Mouse (Mus musculus): ENCODE data around the gene Mta1. TPM values are rescaled to one million over a fixed set of nuclear protein-coding genes. Genes with fewer than 3 reads are reported as not detected.
A peak's percentile ranks its signal among the peaks of the same experiment; 100 is the strongest.

Gene Mta1
- polyA plus RNA-seq (2015; fragmentation: Nextera tagmentation; extraction: Ambion mirVana): 17.2 and 17.4 TPM in 2 replicates

DNA sequence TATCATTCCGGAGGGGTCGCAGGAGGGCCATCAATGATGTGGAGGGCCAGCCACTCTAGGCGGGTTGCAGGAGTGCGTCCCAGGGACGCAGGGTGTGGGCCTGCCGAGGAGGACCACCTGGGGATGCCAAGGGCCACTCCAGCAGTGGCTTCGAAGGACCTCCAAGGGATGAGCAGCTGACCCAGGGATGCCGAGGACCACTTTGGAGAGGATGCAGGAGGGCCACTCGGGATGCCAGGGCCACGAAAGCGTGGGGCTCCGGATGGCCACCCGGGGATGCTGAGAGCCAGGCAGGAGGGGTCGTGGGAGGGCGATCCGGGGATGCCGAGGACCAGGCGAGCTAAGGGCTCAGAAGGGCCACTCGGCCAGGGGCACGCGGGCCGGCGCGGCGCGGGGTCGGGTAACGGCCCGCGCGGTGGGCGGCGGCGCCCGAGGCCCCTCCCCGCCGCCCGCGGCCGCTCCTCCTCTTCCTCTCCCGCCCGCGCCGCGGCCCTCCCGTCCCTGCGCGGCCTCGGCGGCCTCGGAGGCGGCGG, at the start of gene Mta1:
Mta1 (plus strand) TSS at position 530 of the 533 bp plus-strand sequence.
- peak within 1 kb of the TSS; percentile 99 for H3K9ac ChIP-seq (replicated peaks)
- H3K36me3 ChIP-seq: no peaks in the 10 kb centered on the region
- peak within 1 kb of the TSS; percentile 93 for H3K4me2 ChIP-seq (replicated peaks)
- H3K4me1 ChIP-seq (replicated peaks): peaks cover 44% of the 10 kb centered on the region
- H3K9me3 ChIP-seq: no peaks in the 10 kb centered on the region
- peak within 1 kb of the TSS; percentile 84 for H3K27ac ChIP-seq
- H3K27me3 ChIP-seq: no peaks in the 10 kb centered on the region
- 2% methylated on average over 26 of the region's 53 CpGs for WGBS
- ATAC-seq: peak; percentile 78
- H3K4me3 ChIP-seq (replicated peaks): peak within 1 kb of the TSS; percentile 96

DNA sequence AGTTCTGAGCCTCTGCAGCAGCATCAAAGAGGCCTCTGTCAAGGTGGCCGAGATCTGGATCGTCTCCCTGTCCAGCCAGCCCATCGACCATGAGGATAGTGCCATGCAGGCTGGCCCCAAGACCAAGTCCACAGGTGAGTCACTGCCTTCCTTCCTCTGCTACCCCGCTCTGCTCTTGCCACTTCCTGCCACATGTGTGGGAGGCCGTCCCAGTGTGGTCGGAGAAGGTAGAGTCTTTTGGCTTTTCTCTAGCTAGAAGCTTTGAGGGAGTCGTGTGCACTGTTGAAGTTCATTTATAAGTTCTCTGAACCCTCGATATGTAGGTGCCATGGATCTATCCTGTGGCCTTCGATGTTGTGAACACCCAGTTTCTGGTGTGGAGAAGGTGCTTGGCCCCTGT, 48.2 kb upstream of the Mta1 start:
- H3K9ac ChIP-seq (replicated peaks): no peak overlapping the region; the same call in 1 of the 2 replicates
- no peaks in the 10 kb centered on the region for H3K27me3 ChIP-seq
- 95% methylated on average over 9 of the region's 9 CpGs for WGBS
- H3K9me3 ChIP-seq: no peaks in the 10 kb centered on the region
- no peaks in the 10 kb centered on the region for H3K4me1 ChIP-seq (replicated peaks)
- H3K36me3 ChIP-seq: peaks cover 91% of the 10 kb centered on the region
- H3K4me3 ChIP-seq (replicated peaks): no peak overlapping the region
- H3K27ac ChIP-seq: no peak overlapping the region
- H3K4me2 ChIP-seq (replicated peaks): no peak overlapping the region
- ATAC-seq: no peak

DNA sequence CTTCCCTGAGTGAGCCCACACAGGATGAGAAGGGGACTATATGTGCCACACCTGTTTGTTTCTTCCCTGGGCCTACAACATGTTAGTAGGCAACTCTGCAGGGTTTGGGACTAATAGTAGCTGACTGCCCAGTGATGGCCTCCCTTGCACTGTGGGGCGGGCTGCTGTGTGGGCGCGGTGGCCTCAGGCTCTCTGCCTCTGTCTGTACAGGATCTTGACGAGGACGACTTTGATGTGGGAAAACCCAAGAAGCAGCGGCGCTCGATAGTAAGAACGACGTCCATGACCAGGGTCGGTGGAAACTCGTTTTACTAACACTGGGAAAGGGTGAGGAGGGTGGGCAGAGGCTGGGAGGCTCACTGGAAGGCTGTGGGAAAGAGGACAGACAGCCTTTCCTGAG, 47.4 kb upstream of the Mta1 start:
- Histone ChIP-seq H3K27me3 (no peaks in the 10 kb centered on the region), H3K9ac (replicated peaks) (no peak overlapping the region), H3K27ac (no peak overlapping the region), H3K36me3 (peaks cover 94% of the 10 kb centered on the region), H3K4me3 (replicated peaks) (no peak overlapping the region), H3K4me2 (replicated peaks) (no peak overlapping the region), H3K4me1 (replicated peaks) (no peaks in the 10 kb centered on the region), H3K9me3 (no peaks in the 10 kb centered on the region)
- 91% methylated on average over 12 of the region's 12 CpGs for WGBS
- no peak for ATAC-seq

DNA sequence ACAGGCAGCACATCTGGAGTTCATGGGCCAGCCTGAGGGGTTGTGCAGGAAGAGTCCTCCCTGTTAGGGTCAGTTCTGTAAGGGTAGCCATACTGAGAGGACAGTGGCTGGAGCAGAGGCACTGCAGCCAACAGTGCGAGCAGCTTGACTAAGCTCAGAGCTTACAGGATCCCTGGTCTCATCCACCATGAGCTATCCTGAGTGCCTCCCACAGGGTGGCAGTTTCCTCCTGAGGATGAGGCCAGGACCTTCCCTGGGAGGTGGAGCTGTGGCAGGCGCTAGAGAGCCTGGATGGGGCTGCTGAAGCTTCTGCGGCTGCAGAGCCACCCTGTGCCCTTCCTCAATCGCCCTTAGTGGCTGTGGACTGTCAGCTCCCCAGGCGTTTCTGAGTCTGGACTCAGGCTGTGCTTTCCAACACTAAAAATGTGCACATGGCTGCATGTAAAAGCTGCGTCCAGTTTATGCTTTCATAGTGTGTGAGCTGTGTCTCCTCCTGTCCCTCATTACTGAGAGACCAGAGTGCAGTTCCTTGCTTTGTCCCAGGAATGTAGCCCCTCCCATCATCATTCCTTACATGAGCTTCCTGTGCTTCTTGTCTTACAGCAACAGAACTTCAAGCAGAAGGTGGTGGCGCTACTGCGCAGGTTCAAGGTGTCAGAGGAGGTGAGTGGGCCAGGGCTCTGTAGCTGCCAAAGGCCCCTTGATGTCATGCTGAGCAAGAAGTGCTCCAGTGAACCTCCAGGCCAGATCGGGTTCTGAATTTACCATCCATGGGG, 46.3 kb upstream of the Mta1 start:
- no peak overlapping the region for H3K9ac ChIP-seq (replicated peaks)
- H3K4me3 ChIP-seq (replicated peaks): no peak overlapping the region
- no peaks in the 10 kb centered on the region for H3K9me3 ChIP-seq
- H3K4me1 ChIP-seq (replicated peaks): no peaks in the 10 kb centered on the region
- no peaks in the 10 kb centered on the region for H3K27me3 ChIP-seq
- no peak overlapping the region for H3K4me2 ChIP-seq (replicated peaks)
- H3K36me3 ChIP-seq: peaks cover 95% of the 10 kb centered on the region
- H3K27ac ChIP-seq: no peak overlapping the region
- no peak for ATAC-seq
- 73% methylated on average over 9 of the region's 9 CpGs for WGBS

DNA sequence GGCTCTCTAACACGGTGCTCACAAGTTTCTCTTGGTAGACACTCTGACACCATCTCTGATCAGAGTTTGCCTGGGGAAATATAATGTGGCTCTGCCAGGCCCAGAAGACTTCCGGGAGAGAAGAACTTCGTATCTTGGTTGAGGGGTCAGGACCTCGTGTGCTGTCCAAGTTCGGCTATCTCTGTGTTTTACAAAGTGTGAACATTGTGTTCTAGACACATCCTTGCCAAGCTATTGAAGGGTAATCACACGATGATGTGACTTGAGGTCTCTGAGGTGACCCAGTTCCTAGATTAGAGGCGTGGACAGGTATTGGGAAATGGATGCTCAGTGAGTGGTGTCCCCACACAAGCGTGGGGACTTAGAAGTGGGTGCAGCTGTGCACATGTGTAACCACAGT, 42.0 kb upstream of the Mta1 start:
- H3K4me3 ChIP-seq (replicated peaks): no peak overlapping the region
- 93% methylated on average over 8 of the region's 8 CpGs for WGBS
- H3K27me3 ChIP-seq: no peaks in the 10 kb centered on the region
- no peak for ATAC-seq
- H3K9ac ChIP-seq (replicated peaks): no peak overlapping the region
- H3K4me1 ChIP-seq (replicated peaks): no peaks in the 10 kb centered on the region
- H3K27ac ChIP-seq: no peak overlapping the region
- H3K4me2 ChIP-seq (replicated peaks): no peak overlapping the region
- peaks cover 97% of the 10 kb centered on the region for H3K36me3 ChIP-seq
- no peaks in the 10 kb centered on the region for H3K9me3 ChIP-seq

DNA sequence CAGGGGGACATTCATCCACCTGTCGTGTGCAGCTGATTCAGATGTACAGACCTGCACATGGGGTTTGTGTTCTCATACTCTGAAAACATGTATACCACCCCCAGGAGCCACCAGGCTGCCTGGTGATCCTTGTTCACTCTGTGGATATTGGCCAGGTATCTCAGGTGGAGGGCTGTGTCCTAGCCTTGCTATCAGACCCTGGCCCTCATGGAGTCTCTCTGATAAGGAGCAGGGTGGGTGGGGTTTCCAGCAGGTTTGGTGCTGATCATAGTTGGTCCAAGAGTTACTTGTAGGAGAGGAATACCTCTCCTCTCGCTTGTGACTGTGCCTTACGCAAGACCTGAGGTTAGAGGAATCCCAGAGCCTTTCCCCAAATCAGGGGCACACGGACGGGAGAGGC, 37.9 kb upstream of the Mta1 start:
- H3K4me2 ChIP-seq (replicated peaks): no peak overlapping the region
- 92% methylated on average over 5 of the region's 5 CpGs for WGBS
- ATAC-seq: no peak
- H3K27ac ChIP-seq: no peak overlapping the region
- peaks cover 100% of the 10 kb centered on the region for H3K36me3 ChIP-seq
- H3K9me3 ChIP-seq: no peaks in the 10 kb centered on the region
- no peaks in the 10 kb centered on the region for H3K27me3 ChIP-seq
- H3K9ac ChIP-seq (replicated peaks): no peak overlapping the region
- H3K4me3 ChIP-seq (replicated peaks): no peak overlapping the region
- no peaks in the 10 kb centered on the region for H3K4me1 ChIP-seq (replicated peaks)

DNA sequence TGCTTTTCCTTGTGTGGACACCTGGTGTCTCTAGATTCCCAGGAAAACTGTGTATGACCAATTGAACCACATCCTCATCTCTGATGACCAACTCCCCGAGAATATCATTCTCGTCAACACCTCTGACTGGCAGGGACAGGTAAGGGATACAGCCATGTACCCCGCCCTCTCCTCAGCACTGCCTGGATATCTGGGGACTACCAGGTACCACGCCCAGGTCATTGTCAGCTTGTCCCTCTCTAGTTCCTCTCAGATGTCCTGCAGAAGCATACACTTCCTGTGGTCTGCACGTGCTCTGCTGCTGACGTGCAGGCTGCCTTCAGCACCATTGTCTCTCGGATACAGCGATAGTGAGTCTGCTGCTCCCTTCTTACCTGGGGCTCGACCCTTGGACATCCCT, 36.5 kb upstream of the Mta1 start:
- ATAC-seq: no peak
- Histone ChIP-seq H3K4me2 (replicated peaks) (no peak overlapping the region), H3K4me3 (replicated peaks) (no peak overlapping the region), H3K9ac (replicated peaks) (no peak overlapping the region), H3K27ac (no peak overlapping the region), H3K9me3 (no peaks in the 10 kb centered on the region), H3K36me3 (peaks cover 99% of the 10 kb centered on the region), H3K27me3 (no peaks in the 10 kb centered on the region), H3K4me1 (replicated peaks) (no peaks in the 10 kb centered on the region)
- 93% methylated on average over 9 of the region's 9 CpGs for WGBS

DNA sequence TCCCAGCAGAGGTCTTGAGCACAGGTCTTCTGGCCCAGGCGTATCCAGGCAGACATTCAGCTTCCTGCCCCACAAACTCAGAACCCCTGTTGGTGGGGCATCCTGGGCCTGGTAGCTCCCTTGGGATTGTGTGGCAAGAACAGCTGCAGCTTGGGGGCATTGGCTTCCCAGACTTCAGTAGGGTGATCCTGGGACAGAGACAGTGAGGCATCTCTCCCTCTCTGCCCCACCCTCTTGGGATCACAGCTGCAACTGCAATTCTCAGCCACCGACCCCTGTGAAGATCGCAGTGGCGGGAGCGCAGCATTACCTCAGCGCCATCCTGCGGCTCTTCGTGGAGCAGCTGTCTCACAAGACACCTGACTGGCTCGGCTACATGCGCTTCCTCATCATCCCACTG, 35.9 kb upstream of the Mta1 start:
- Histone ChIP-seq H3K4me1 (replicated peaks) (no peaks in the 10 kb centered on the region), H3K9ac (replicated peaks) (no peak overlapping the region), H3K4me3 (replicated peaks) (no peak overlapping the region), H3K4me2 (replicated peaks) (no peak overlapping the region), H3K9me3 (no peaks in the 10 kb centered on the region), H3K36me3 (peaks cover 99% of the 10 kb centered on the region), H3K27ac (no peak overlapping the region), H3K27me3 (no peaks in the 10 kb centered on the region)
- no peak for ATAC-seq
- 81% methylated on average over 10 of the region's 10 CpGs for WGBS

DNA sequence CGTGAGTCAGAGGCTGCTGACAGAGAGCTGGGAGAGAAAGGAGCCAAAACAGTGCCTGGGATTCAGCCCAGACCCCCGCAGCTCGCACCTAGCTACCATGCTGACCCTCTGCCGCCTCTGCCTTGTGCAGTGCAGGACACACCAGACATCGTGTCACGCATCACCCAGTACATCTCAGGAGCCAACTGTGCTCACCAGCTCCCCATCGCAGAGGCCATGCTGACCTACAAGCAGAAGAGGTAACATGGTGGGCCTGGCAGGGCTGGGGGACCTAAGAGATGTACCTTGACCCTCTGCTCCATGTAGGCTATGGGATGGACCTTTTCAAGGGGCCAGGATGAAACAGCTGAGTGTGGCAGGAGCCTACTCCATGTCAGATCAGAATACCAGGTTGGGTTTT, 34.4 kb upstream of the Mta1 start:
- Histone ChIP-seq H3K4me3 (replicated peaks) (no peak overlapping the region), H3K27me3 (no peaks in the 10 kb centered on the region), H3K4me2 (replicated peaks) (no peak overlapping the region), H3K4me1 (replicated peaks) (no peaks in the 10 kb centered on the region), H3K9ac (replicated peaks) (no peak overlapping the region), H3K27ac (no peak overlapping the region), H3K36me3 (peaks cover 99% of the 10 kb centered on the region), H3K9me3 (no peaks in the 10 kb centered on the region)
- WGBS: 96% methylated on average over 7 of the region's 7 CpGs
- no peak for ATAC-seq

DNA sequence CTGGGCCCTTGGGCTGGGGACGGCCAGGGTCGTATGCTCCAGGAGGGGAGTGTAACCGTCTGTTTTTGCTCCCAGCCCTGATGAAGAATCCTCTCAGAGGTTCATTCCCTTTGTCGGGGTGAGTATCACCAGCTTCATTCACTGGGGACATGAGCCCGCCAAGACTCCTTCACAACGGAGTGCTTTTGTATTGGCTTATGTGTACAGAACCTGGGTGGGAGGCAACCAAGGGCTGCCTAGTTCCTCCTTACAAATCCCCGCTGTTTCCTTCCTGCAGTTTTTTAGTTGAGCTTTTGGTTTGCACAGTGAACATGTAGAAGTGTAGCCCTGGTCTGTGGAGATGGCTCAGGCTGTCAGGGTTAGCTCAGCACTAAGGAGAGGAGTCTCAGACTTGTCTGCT, 30.1 kb upstream of the Mta1 start:
- no peaks in the 10 kb centered on the region for H3K27me3 ChIP-seq
- H3K9ac ChIP-seq (replicated peaks): no peak overlapping the region
- ATAC-seq: no peak
- H3K27ac ChIP-seq: no peak overlapping the region
- no peaks in the 10 kb centered on the region for H3K9me3 ChIP-seq
- H3K4me1 ChIP-seq (replicated peaks): no peaks in the 10 kb centered on the region
- H3K4me3 ChIP-seq (replicated peaks): no peak overlapping the region
- peaks cover 91% of the 10 kb centered on the region for H3K36me3 ChIP-seq
- no peak overlapping the region for H3K4me2 ChIP-seq (replicated peaks)
- 89% methylated on average over 7 of the region's 7 CpGs for WGBS

DNA sequence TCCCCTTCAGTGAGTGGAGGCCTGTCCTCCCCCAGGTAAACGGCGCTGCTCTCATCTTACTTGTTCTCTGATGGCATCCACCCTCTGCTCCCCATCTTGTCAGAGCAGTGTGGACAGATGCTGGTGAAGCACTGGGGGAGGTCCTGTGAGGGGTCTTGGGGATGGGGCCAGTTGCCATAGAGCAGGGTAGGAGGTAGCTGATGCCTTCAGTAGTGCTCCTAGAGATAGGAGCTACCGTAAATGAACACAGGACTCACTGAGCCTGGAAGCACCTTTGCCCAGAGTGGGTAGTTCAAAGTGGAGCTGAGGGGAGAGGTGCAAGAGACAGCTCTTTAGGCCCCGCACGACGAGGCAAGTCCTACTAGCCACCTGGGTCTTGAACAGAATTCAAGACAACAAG, 28.7 kb upstream of the Mta1 start:
- Histone ChIP-seq H3K27me3 (no peaks in the 10 kb centered on the region), H3K27ac (no peak overlapping the region), H3K9ac (replicated peaks) (no peak overlapping the region), H3K4me1 (replicated peaks) (peaks cover 13% of the 10 kb centered on the region), H3K9me3 (no peaks in the 10 kb centered on the region), H3K4me3 (replicated peaks) (no peak overlapping the region), H3K4me2 (replicated peaks) (no peak overlapping the region), H3K36me3 (peaks cover 77% of the 10 kb centered on the region)
- ATAC-seq: no peak
- 96% methylated on average over 6 of the region's 6 CpGs for WGBS

DNA sequence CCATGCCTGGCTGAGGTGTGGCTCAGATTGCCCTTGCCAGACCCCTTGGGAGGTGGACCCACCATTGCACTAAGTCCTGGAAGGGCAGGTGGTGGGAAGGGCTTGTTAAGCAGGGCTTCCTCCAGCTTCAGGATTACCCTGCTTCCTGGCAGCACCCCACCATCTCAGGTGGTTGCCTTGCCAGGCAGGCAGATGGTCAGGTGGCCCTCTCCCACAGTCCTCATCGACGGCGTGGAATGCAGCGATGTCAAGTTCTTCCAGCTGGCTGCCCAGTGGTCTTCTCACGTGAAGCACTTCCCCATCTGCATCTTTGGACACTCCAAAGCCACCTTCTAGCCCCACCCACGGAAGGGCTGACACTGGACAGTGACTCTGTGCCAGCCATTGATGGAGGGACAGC, 26.8 kb upstream of the Mta1 start:
- Histone ChIP-seq H3K9me3 (no peaks in the 10 kb centered on the region), H3K9ac (replicated peaks) (no peak overlapping the region), H3K4me1 (replicated peaks) (peaks cover 25% of the 10 kb centered on the region), H3K4me3 (replicated peaks) (no peak overlapping the region), H3K27me3 (no peaks in the 10 kb centered on the region), H3K4me2 (replicated peaks) (no peak overlapping the region), H3K27ac (no peak overlapping the region), H3K36me3 (peaks cover 58% of the 10 kb centered on the region)
- WGBS: 92% methylated on average over 6 of the region's 6 CpGs
- ATAC-seq: no peak

DNA sequence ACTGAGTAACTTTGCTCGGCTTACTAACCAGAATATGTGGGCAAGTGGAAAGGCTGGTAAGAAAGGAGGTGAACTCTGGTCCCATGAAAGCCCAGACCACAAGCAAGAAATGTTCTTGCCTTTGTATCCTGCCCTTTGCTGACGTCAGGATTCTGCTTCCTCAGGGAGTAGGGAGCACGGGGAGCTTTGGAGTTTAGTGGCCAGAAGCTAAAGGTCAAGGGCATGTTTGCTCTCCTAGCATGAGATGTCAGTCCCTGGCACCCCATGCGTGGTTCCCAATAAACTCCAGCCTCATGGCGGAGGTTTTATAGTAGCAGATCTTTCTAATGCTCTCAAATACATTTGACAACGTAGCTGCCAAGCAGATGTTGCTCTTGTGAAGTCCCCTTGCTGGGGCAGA, 26.3 kb upstream of the Mta1 start:
- no peak for ATAC-seq
- peaks cover 53% of the 10 kb centered on the region for H3K36me3 ChIP-seq
- no peak overlapping the region for H3K9ac ChIP-seq (replicated peaks)
- H3K27ac ChIP-seq: no peak overlapping the region
- H3K4me1 ChIP-seq (replicated peaks): peaks cover 25% of the 10 kb centered on the region
- H3K27me3 ChIP-seq: no peaks in the 10 kb centered on the region
- H3K4me2 ChIP-seq (replicated peaks): no peak overlapping the region
- WGBS: 88% methylated on average over 6 of the region's 6 CpGs
- no peak overlapping the region for H3K4me3 ChIP-seq (replicated peaks)
- no peaks in the 10 kb centered on the region for H3K9me3 ChIP-seq

Data from midbrain, embryonic 13.5 days (tissue).